Mouse (Mus musculus): ENCODE data around the gene Agbl4.
A peak's percentile ranks its signal among the peaks of the same experiment; 100 is the strongest.

The Agbl4 gene

DNA sequence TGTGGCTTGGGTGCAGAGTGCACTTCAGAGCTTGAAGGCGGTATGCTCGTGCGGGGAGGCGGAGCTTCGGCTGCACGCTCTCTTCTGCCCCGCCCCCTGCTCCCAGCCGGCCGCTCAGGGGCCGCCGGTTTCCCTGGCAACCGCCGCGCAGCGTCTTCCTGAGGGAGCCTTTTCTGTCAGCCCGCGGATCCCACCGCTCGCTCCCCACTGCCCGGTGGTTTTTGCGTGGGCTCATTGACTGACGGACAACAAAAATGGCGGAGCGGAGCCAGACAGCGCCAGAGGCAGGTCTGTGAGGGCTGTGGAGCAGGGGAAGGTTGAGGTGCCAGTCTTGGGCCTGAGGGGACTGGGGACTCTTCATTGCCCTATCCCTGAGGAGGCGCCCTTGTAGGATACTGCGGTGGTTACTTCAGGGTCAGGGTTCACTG lies at the start of gene Agbl4:
Agbl4 (plus strand) TSS at position 44 of the 428 bp plus-strand sequence.
- DNase-seq (ENCODE audit: low spot score), result peak; percentile 24

- DNase-seq (ENCODE audit: low spot score), result no peak
Measured at GRCm38 (mm10) chr4:110350856-110351177, 46.6 kb upstream of the Agbl4 start.

GRCm38 (mm10) chr4:110351178-110352000 lies 46.1 kb upstream of the Agbl4 start, which contains the start of gene Elavl4:
Gene Elavl4 (minus strand): TSS chr4:110351909.
- DNase-seq (ENCODE audit: low spot score), result peak; percentile 42

- no peak for DNase-seq (ENCODE audit: low spot score)
Measured at GRCm38 (mm10) chr4:110352001-110352369, 45.5 kb upstream of the Agbl4 start.

GRCm38 (mm10) chr4:110360568-110360967 lies 36.9 kb upstream of the Agbl4 start:
- no peak for DNase-seq (ENCODE audit: low spot score)

GRCm38 (mm10) chr4:110396221-110396620 lies 1.2 kb upstream of the Agbl4 start:
- no peak for DNase-seq (ENCODE audit: low spot score)

DNA sequence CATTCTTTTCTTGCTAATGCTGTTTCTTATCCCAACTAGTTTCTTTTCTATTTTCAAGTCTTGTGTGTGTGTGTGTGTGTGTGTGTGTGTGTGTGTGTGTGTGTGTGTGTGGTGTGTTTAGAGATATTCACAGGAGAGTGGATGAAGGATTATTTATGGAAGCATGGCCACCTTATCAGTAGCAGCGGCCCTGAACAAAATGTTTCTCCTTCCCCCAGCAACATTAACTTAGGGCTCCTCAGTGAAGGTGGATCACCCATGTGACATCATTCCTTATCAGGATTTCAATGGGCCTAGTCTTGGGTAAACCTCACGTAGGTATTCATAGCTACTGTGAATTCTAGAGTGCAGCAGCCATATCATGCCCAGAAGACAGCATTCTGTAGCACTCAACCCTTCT lies 22.8 kb downstream of the Agbl4 start:
- no peak for DNase-seq (ENCODE audit: low spot score)

DNA sequence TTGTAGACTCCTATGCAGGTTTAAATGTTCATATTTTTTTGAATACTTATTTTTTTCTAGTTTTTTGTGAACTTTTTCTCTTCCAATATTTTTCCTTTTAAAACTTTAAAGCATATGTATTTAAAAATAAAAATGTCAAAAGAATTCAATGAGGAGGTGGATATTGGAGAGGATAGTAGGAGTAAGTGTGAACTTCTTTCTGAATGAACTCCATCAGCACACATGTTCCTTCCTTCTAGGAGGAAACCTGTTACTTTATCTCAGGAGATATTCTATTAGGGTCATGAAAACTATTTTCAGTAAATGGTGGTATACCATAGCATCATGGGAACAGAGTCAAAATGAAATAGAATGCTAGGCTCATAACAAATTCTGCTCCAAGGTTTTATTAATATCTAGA lies 30.2 kb downstream of the Agbl4 start:
- DNase-seq (ENCODE audit: low spot score), result no peak

DNA sequence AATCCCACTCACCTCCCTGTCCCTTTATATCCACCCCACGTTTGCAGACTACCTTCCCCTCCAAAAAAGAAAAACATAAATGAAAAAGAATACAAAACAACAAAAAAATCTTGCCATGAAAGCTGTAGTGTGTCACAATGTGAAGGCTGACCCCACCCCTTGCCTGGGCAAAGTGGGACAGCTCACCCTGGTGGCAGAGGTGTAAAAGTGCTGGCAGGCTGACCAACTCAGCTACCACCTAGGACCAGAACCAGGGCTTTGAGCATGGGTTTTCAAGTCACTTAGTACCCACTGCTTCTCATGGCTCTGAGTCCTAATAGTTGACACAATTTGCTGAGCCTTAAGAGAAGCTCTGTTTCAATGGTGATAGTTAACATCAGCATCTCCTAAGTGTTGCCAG lies 96.9 kb downstream of the Agbl4 start:
- DNase-seq (ENCODE audit: low spot score), result no peak

DNA sequence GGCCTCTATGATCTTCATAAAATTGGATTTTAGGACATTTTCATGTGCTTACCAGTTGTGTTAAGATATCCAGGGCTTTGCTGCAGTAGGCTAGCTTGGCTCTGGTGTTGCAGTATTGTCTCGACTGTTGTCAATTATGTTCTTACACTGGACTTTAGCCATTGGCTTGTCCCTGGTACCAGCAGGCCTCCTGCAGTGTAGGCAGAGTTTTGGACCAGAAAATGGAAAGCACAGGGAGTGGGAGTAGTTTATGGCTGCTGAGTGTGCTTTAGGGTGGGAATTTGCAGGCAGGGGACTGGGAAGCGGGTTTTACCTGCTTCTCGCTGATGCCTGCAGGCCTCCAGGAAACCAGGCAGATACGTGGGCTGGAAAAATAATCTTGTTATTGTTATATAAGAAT lies 132.3 kb downstream of the Agbl4 start:
- DNase-seq (ENCODE audit: low spot score), result no peak

GRCm38 (mm10) chr4:110549223-110549622 lies 151.8 kb downstream of the Agbl4 start:
- no peak for DNase-seq (ENCODE audit: low spot score)

DNA sequence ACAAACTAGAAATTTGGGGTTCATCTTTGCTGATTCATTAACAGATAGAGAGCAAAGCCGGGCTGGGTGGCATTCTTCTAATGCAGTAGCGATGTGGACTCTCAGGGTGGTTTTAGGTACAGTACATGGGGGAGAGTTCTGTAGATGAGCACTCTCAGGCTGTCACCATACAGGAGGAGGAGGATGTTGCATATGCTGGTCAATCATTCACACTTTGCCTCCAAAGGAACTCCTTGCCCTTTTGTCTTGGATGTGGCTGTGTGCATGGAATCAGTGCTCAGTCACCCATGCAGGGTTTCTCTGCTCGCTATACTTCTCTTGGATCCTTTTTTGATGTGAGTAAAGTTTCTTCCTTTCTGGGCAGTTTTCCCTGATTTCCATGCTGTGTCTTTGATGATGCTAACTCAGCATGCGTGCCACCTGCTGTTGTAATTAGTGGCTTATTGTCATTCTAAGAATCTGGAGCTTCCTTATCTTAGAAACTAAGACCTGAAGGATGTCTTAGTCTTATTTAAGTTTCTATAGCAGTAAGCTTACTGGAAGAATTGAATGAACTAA lies 200.3 kb downstream of the Agbl4 start:
- DNase-seq (ENCODE audit: low spot score), result no peak

DNA sequence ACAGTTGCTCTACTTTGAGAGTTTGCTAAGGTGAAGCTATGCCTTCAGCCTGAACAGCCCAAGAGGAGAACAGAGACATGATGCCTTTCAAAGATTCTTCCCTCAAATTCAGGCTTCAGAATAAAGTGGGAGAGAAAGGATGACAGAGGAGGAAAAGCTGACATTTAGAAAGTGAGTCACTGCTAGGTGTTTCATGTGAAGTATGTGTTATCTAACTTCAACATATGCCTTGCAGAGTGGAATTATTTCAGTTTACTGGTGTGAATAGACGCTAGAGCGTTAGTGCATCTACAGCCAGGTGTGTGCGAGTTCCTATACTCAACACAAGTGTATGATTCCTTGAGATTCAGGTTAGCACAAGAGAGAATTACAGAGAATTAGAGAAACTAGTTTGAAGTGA lies 244.0 kb downstream of the Agbl4 start:
- DNase-seq (ENCODE audit: low spot score), result no peak

DNA sequence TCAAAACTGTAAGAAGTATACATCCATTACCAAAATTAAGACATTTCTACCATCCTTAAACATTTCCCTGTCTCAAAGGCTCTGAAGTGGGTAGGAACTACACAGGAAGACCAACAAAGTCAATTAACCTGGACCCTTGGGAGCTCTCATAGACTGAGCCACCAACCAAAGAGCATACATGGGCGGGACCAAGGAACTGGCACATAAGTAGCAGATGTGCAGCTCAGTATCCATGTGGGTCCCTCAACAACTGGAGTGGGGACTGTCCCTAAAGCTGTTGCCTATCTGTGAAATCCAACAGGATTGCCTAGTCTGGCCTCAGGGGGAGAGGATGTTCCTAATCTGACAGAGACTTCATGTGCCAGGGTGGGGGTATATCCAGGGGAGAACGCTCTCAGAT lies 265.5 kb downstream of the Agbl4 start:
- DNase-seq (ENCODE audit: low spot score), result no peak

- DNase-seq (ENCODE audit: low spot score), result no peak
Measured at GRCm38 (mm10) chr4:110674121-110674520, 276.7 kb downstream of the Agbl4 start.

- DNase-seq (ENCODE audit: low spot score), result no peak
Measured at GRCm38 (mm10) chr4:110735141-110735540, 337.7 kb downstream of the Agbl4 start.

GRCm38 (mm10) chr4:110757941-110758340 lies 360.5 kb downstream of the Agbl4 start:
- no peak for DNase-seq (ENCODE audit: low spot score)

GRCm38 (mm10) chr4:110788596-110788995 lies 391.1 kb downstream of the Agbl4 start:
- DNase-seq (ENCODE audit: low spot score), result no peak

- DNase-seq (ENCODE audit: low spot score), result no peak
Measured at GRCm38 (mm10) chr4:110799902-110800301, 402.4 kb downstream of the Agbl4 start.

DNA sequence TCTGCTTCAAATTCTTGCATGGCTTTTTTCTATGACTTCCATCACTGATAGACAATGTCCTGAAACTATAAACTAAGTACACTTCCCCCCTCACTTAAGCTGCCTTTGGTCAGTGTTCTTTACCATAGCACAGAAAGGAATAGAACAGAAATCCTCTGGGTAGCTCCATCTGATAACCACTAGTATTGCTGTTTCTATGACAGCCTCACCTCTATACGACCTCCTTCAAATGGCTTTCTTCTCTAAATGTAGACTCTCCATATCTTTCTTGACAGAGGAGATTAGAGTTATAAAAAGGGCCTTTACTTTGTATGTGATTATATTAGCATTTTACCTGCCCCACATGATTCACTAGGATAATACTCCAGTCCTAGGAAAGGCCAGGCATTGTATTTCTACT lies 413.5 kb downstream of the Agbl4 start:
- DNase-seq (ENCODE audit: low spot score), result no peak

DNA sequence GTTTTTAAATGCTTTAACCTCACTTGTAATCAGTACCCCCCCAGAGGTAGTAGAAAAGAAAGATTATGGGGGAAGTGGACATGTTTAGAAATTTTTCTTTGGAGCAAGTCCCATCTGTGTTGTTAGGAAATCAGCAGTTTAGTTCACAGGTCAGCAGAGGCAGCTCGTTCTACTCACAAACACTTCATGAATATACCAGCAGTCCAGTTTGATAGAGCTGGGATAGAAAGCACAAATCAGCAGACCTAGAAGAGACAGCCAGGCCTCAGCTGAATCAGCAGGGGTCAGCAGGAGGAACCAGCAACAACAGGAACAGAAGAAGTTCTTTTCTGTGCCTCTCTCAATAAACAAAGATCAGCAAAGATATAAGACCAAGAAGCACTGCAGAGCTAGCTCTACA lies 435.3 kb downstream of the Agbl4 start:
- no peak for DNase-seq (ENCODE audit: low spot score)

GRCm38 (mm10) chr4:110879719-110880443 lies 482.4 kb downstream of the Agbl4 start:
- DNase-seq (ENCODE audit: low spot score), result no peak

- no peak for DNase-seq (ENCODE audit: low spot score)
Measured at GRCm38 (mm10) chr4:110916061-110916460, 518.6 kb downstream of the Agbl4 start.
